15 mouse cellular contexts compared by ENCODE assay signal in genomic region chr7:141687330-141687729, GRCm38 (mm10).
"Had no signal": no experiment of that assay in that cellular context is flagged by ENCODE, and none has a peak within 500 bp of the region (broad histone marks: within the 10 kb centered on the region; RNA-seq: fewer than 3 reads in every experiment).

No protein-coding gene starts in this region.

- H3K27me3 ChIP-seq: midbrain, embryonic 15.5 days; neural tube, embryonic 12.5 days had no signal

- H3K9me3 ChIP-seq: intestine, embryonic 15.5 days; limb, embryonic 10.5 days; liver, embryonic 15.5 days; midbrain, embryonic 10.5 days; midbrain, embryonic 15.5 days; neural tube, embryonic 12.5 days had no signal

- H3K4me2 ChIP-seq: intestine, embryonic 15.5 days; liver, embryonic 11.5 days; liver, embryonic 15.5 days; midbrain, embryonic 15.5 days; neural tube, embryonic 12.5 days had no signal

- H3K9ac ChIP-seq: intestine, embryonic 15.5 days; liver, embryonic 15.5 days; midbrain, embryonic 15.5 days; neural tube, embryonic 12.5 days had no signal

- DNase-seq: kidney, postnatal 4 days; lung, adult 2 months; lung, postnatal 36 days; right cerebral cortex, postnatal 14 days; thymus, postnatal 4 days had no signal

- ATAC-seq: intestine, embryonic 15.5 days; lung, postnatal 0 days; midbrain, embryonic 15.5 days had no signal

- H3K36me3 ChIP-seq: intestine, embryonic 15.5 days; limb, embryonic 10.5 days; liver, embryonic 15.5 days; midbrain, embryonic 10.5 days; midbrain, embryonic 15.5 days; neural tube, embryonic 12.5 days had no signal

- H3K4me1 ChIP-seq: intestine, embryonic 15.5 days; liver, embryonic 15.5 days; midbrain, embryonic 15.5 days; neural tube, embryonic 12.5 days had no signal

- H3K27ac ChIP-seq: intestine, embryonic 15.5 days; layer of hippocampus, adult 2 months; limb, embryonic 10.5 days; liver, embryonic 15.5 days; midbrain, embryonic 10.5 days; midbrain, embryonic 15.5 days; neural tube, embryonic 12.5 days; stomach, postnatal 0 days had no signal

- H3K4me3 ChIP-seq: intestine, embryonic 15.5 days; layer of hippocampus, adult 2 months; limb, embryonic 10.5 days; liver, embryonic 15.5 days; midbrain, embryonic 10.5 days; midbrain, embryonic 15.5 days; neural tube, embryonic 12.5 days had no signal
